Mouse (Mus musculus): ENCODE measurements at regions not wholly inside any gene's neighbourhood (a gene's known extent, or its start where the extent isn't known, plus 50 kb on each side); places are given as distances from the start of the nearest gene placed in this dataset.

- Histone ChIP-seq H3K27me3 (no peaks in the 10 kb centered on the region), H3K9me3 (no peaks in the 10 kb centered on the region), H3K27ac (no peak overlapping the region), H3K36me3 (no peaks in the 10 kb centered on the region), H3K9ac (no peak overlapping the region), H3K4me2 (no peak overlapping the region), H3K4me1 (replicated peaks) (peaks cover 16% of the 10 kb centered on the region), H3K4me3 (no peak overlapping the region)
- no peak for ATAC-seq (ENCODE audit: low FRiP score)
- WGBS: 87% methylated on average over 5 of the region's 5 CpGs
Measured at GRCm38 (mm10) chr9:115608377-115608776, 298.2 kb upstream of the Stt3b start.

- Histone ChIP-seq H3K4me1 (replicated peaks) (peaks cover 7% of the 10 kb centered on the region), H3K4me2 (no peak overlapping the region), H3K4me3 (no peak overlapping the region), H3K27ac (no peak overlapping the region), H3K9me3 (no peaks in the 10 kb centered on the region), H3K36me3 (no peaks in the 10 kb centered on the region), H3K27me3 (no peaks in the 10 kb centered on the region), H3K9ac (no peak overlapping the region)
- ATAC-seq (ENCODE audit: low FRiP score): no peak
- 87% methylated on average over 5 of the region's 5 CpGs for WGBS
Measured at GRCm38 (mm10) chr9:115609904-115610303, 299.4 kb upstream of the Gadl1 start.

- Histone ChIP-seq H3K4me2 (no peak overlapping the region), H3K9ac (no peak overlapping the region), H3K4me3 (no peak overlapping the region), H3K27me3 (no peaks in the 10 kb centered on the region), H3K9me3 (no peaks in the 10 kb centered on the region), H3K36me3 (no peaks in the 10 kb centered on the region), H3K4me1 (replicated peaks) (no peaks in the 10 kb centered on the region), H3K27ac (no peak overlapping the region)
- no peak for ATAC-seq (ENCODE audit: low FRiP score)
- 91% methylated on average over 5 of the region's 5 CpGs for WGBS
Measured at GRCm38 (mm10) chr9:115611713-115612112, 297.5 kb upstream of the Gadl1 start.

DNA sequence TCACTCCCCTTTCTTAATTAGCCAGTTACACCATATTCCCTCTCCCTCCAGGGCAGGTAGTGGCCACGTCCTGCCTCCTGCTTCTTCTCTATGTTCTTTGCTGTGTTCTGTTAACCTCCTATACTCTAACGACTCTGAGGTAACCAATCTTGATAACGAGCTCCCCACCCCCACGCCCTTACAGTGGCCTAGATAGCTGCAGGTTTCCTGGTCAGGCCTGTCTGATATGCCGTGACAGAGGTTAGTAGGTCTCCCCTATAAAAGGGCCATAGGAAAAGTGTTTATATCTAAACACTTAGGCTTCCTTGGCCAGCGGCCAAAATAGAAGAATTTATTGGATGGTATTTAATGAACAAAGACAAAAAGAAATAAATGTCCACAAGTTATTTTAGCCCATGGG lies 296.3 kb upstream of the Gadl1 start:
- ATAC-seq (ENCODE audit: low FRiP score): no peak

DNA sequence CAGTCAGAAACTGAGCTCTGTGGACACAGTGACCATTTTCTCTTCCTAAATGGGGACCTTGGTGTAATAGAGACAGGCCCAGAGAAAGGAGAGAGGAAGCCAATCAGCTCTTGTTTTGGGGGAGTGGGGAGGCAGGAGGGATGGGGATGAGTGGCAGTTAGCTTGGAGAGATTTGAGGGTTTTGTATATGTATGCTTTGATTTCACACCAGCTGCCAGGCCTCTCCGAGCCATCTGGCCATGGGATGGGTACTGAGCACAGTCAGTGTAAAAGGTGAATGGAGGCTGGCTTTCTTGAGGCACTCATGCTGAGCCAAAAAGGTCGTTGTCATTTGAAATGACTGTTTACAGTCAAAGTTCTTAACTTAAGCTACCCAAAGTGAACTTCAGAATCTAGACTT lies 295.2 kb upstream of the Gadl1 start:
- WGBS: 87% methylated on average over 2 of the region's 2 CpGs
- Histone ChIP-seq H3K4me3 (no peak overlapping the region), H3K9ac (no peak overlapping the region), H3K27me3 (no peaks in the 10 kb centered on the region), H3K36me3 (no peaks in the 10 kb centered on the region), H3K4me1 (replicated peaks) (no peaks in the 10 kb centered on the region; the same call in 1 of the 2 replicates), H3K4me2 (no peak overlapping the region), H3K9me3 (no peaks in the 10 kb centered on the region), H3K27ac (no peak overlapping the region)
- no peak for ATAC-seq (ENCODE audit: low FRiP score)

More for the DNA sequence above, 296.3 kb upstream of the Gadl1 start:
- Histone ChIP-seq H3K9me3 (no peaks in the 10 kb centered on the region), H3K27me3 (no peaks in the 10 kb centered on the region), H3K4me2 (no peak overlapping the region), H3K4me3 (no peak overlapping the region), H3K4me1 (replicated peaks) (no peaks in the 10 kb centered on the region), H3K36me3 (no peaks in the 10 kb centered on the region), H3K27ac (no peak overlapping the region), H3K9ac (no peak overlapping the region)
- 89% methylated on average over 6 of the region's 6 CpGs for WGBS

DNA sequence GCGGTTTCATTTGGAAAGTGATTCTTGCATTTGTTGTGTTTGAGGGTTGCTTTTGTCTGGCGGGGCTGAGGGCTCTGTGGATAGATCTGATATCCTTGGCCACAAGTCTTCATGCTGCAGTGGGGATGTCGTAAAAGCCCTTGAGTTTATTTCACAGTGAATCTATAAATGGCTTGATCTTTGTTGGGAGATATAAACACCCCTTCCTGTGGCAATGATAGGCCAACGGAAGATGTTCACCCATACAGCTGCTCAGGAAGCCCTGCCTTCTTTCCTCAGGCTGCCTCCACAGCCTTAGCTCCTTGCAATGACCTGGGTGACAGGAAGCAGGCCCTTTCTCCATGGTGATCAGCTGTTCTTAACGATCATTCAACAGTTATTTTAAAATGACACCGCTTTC lies 291.3 kb upstream of the Gadl1 start:
- no peak for ATAC-seq (ENCODE audit: low FRiP score)
- no peaks in the 10 kb centered on the region; the same call in 1 of the 2 replicates for H3K4me1 ChIP-seq (replicated peaks)
- WGBS: 79% methylated on average over 6 of the region's 6 CpGs

DNA sequence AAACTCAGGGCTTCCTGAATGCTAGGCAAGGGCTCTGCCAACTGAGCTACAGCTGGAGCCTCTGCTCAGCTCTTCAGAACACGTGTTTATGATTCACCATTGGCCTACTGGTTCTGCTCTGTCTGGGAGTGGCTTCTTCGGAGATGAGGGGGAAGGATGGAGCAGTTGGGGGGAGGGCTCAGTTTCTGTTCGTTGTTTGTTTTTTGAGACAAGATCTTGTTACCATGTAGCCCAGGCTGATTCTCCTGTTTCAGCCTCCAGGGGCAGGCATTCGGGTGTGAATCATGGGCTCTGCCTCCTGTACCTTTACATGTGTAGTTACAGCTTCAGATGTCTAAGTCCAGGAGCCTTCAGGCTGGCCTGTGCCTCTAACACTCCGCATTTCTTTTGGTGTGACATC lies 285.3 kb upstream of the Gadl1 start:
- Histone ChIP-seq H3K36me3 (no peaks in the 10 kb centered on the region), H3K4me3 (no peak overlapping the region), H3K27ac (no peak overlapping the region), H3K4me1 (replicated peaks) (peaks cover 5% of the 10 kb centered on the region; the same call in 1 of the 2 replicates), H3K9me3 (no peaks in the 10 kb centered on the region), H3K9ac (no peak overlapping the region), H3K27me3 (no peaks in the 10 kb centered on the region), H3K4me2 (no peak overlapping the region)
- 64% methylated on average over 5 of the region's 5 CpGs for WGBS
- no peak for ATAC-seq (ENCODE audit: low FRiP score)

More for the DNA sequence above, 291.3 kb upstream of the Gadl1 start:
- Histone ChIP-seq H3K4me3 (no peak overlapping the region), H3K9ac (no peak overlapping the region), H3K9me3 (no peaks in the 10 kb centered on the region), H3K27me3 (no peaks in the 10 kb centered on the region), H3K27ac (no peak overlapping the region), H3K36me3 (no peaks in the 10 kb centered on the region), H3K4me2 (no peak overlapping the region)

- H3K9ac ChIP-seq: no peak overlapping the region
- no peak overlapping the region for H3K27ac ChIP-seq
- no peak overlapping the region for H3K4me2 ChIP-seq
- no peak overlapping the region for H3K4me3 ChIP-seq
- WGBS: 90% methylated on average over 15 of the region's 15 CpGs
- H3K4me1 ChIP-seq (replicated peaks): peaks cover 5% of the 10 kb centered on the region; the same call in 1 of the 2 replicates
- no peaks in the 10 kb centered on the region for H3K27me3 ChIP-seq
- no peaks in the 10 kb centered on the region for H3K36me3 ChIP-seq
- no peaks in the 10 kb centered on the region for H3K9me3 ChIP-seq
- no peak for ATAC-seq (ENCODE audit: low FRiP score)
Measured at GRCm38 (mm10) chr9:115624721-115625496, 284.3 kb upstream of the Gadl1 start.

- no peak overlapping the region for H3K4me3 ChIP-seq
- ATAC-seq (ENCODE audit: low FRiP score): no peak
- no peaks in the 10 kb centered on the region for H3K9me3 ChIP-seq
- H3K27ac ChIP-seq: no peak overlapping the region
- H3K36me3 ChIP-seq: no peaks in the 10 kb centered on the region; the same call in 1 of the 2 replicates
- H3K4me1 ChIP-seq (replicated peaks): peaks cover 5% of the 10 kb centered on the region; the same call in 1 of the 2 replicates
- WGBS: 82% methylated on average over 3 of the region's 3 CpGs
- H3K9ac ChIP-seq: no peak overlapping the region
- H3K4me2 ChIP-seq: no peak overlapping the region
- H3K27me3 ChIP-seq: no peaks in the 10 kb centered on the region
Measured at GRCm38 (mm10) chr9:115627551-115627950, 281.7 kb upstream of the Gadl1 start.

- no peak for ATAC-seq (ENCODE audit: low FRiP score)
- Histone ChIP-seq H3K4me1 (replicated peaks) (peaks cover 7% of the 10 kb centered on the region; the same call in 1 of the 2 replicates), H3K27me3 (no peaks in the 10 kb centered on the region), H3K4me2 (no peak overlapping the region), H3K36me3 (no peaks in the 10 kb centered on the region; the same call in 1 of the 2 replicates), H3K27ac (no peak overlapping the region), H3K9me3 (peaks cover 2% of the 10 kb centered on the region; the same call in 1 of the 2 replicates), H3K9ac (no peak overlapping the region), H3K4me3 (no peak overlapping the region)
- 91% methylated on average over 6 of the region's 6 CpGs for WGBS
Measured at GRCm38 (mm10) chr9:115637114-115637513, 272.1 kb upstream of the Gadl1 start.

GRCm38 (mm10) chr9:115640781-115641180 lies 268.5 kb upstream of the Gadl1 start:
- no peak for ATAC-seq (ENCODE audit: low FRiP score)
- no peaks in the 10 kb centered on the region for H3K36me3 ChIP-seq
- H3K27me3 ChIP-seq: no peaks in the 10 kb centered on the region
- no peak overlapping the region for H3K4me2 ChIP-seq
- 87% methylated on average over 2 of the region's 2 CpGs for WGBS
- H3K27ac ChIP-seq: no peak overlapping the region
- H3K4me1 ChIP-seq (replicated peaks): peaks cover 9% of the 10 kb centered on the region
- no peak overlapping the region for H3K4me3 ChIP-seq
- H3K9ac ChIP-seq: no peak overlapping the region
- H3K9me3 ChIP-seq: peaks cover 2% of the 10 kb centered on the region; the same call in 1 of the 2 replicates

DNA sequence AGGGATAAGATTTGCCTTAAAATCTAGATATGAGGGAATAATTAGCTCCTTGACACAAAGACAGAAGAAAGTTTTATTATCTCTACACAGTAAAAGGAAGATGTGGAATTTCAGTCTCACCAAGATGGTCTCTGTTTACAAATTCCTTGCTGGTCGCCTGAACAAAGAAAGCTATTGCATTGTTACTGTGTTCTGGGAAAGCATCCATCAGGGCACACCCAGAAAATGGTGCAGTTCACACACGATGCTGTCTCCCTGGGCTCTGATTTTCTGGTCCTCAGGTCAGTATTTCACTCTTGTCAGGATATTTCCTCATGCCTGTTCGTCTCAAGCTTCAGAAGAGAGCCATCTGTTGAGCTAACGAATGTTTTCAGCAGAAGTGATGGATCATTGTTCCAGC lies 267.2 kb upstream of the Gadl1 start:
- Histone ChIP-seq H3K27ac (no peak overlapping the region), H3K27me3 (no peaks in the 10 kb centered on the region), H3K4me1 (replicated peaks) (peaks cover 17% of the 10 kb centered on the region), H3K4me3 (no peak overlapping the region), H3K9me3 (peaks cover 2% of the 10 kb centered on the region; the same call in 1 of the 2 replicates), H3K4me2 (no peak overlapping the region), H3K36me3 (no peaks in the 10 kb centered on the region), H3K9ac (no peak overlapping the region)
- WGBS: 33% methylated on average over 4 of the region's 4 CpGs
- ATAC-seq (ENCODE audit: low FRiP score): no peak

DNA sequence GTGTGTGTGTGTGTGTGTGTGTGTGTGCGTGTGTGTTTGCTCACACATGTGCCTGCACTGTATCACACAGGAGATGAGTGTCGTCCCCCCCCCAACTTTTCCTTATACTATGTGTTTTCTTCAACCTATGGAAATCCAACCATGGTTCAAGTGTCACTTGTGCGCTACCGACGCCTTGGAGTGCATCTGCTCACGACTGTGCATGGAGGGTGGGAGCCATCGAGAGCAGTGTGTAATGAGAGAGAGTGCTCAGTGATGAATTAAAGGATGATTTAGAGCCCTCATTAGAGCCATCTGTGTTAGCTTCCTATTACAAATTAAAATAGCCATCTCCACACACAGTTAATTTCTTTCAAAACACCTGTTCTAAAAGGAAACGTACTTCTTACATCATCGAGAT lies 264.3 kb upstream of the Gadl1 start:
- peaks cover 21% of the 10 kb centered on the region for H3K4me1 ChIP-seq (replicated peaks)
- H3K9ac ChIP-seq: no peak overlapping the region
- no peak overlapping the region for H3K4me3 ChIP-seq
- H3K27me3 ChIP-seq: no peaks in the 10 kb centered on the region
- ATAC-seq (ENCODE audit: low FRiP score): no peak
- H3K4me2 ChIP-seq: no peak overlapping the region
- H3K27ac ChIP-seq: no peak overlapping the region
- WGBS: 63% methylated on average over 9 of the region's 9 CpGs
- peaks cover 2% of the 10 kb centered on the region; the same call in 1 of the 2 replicates for H3K9me3 ChIP-seq
- H3K36me3 ChIP-seq: no peaks in the 10 kb centered on the region
